Mouse (Mus musculus) left cerebral cortex, postnatal 10 days (tissue): ENCODE data around the gene Gm11627. TPM values are rescaled to one million over a fixed set of nuclear protein-coding genes. Genes with fewer than 3 reads are reported as not detected.

Experiments
- DNase-seq, 2 experiments: peaks; one replicate each; pipeline ENCODE4 v3.0.0; 2021 to 2022; ENCODE audit warnings: low spot score in 2 of 2, mixed read lengths in 1 of 2; ENCODE audit errors: extremely low spot score in 1 of 2
- intact Hi-C: fragments of 180-260 bp; cut with DNase I; formaldehyde crosslinking; loops from one replicate; pipeline ENCODE4 v1.15.1; 2025
- total RNA-seq, 2 experiments: library from RNA; stranded (reverse); gene quantifications; 2 replicates each; pipeline ENCODE4 v1.2.3; 2021

The Gm11627 gene
- total RNA-seq, 2 experiments from 2014 or later = 5.4 to 7.1 TPM

GRCm38 (mm10) chr11:102604777-102605552, 25.7 kb upstream of the Gm11627 start:
- intact Hi-C loops = loop anchor here (5.0 kb wide), 1 partner anchor 33 kb away; no protein-coding TSS in a partner anchor
- peak in 1 of 2 experiments; percentile 52 for DNase-seq

- intact Hi-C loops = no loop called here
- DNase-seq = peak; percentile 84 to 86
Measured at GRCm38 (mm10) chr11:102604010-102604584, 24.8 kb upstream of the Gm11627 start, which contains the start of gene Fzd2. Fzd2 (plus strand) TSS chr11:102604396.

GRCm38 (mm10) chr11:102603496-102603850, 24.2 kb upstream of the Gm11627 start:
- intact Hi-C loops = no loop called here
- no peak for DNase-seq

- intact Hi-C loops = no loop called here
- no peak for DNase-seq
Measured at GRCm38 (mm10) chr11:102602816-102603495, 23.7 kb upstream of the Gm11627 start.

GRCm38 (mm10) chr11:102599912-102600311, 20.7 kb upstream of the Gm11627 start:
- DNase-seq = no peak
- intact Hi-C loops = no loop called here

GRCm38 (mm10) chr11:102595341-102595820, 16.1 kb upstream of the Gm11627 start:
- no peak for DNase-seq
- intact Hi-C loops = no loop called here

GRCm38 (mm10) chr11:102587554-102587953, 8.3 kb upstream of the Gm11627 start:
- no peak for DNase-seq
- intact Hi-C loops = no loop called here

GRCm38 (mm10) chr11:102586445-102587130, 7.3 kb upstream of the Gm11627 start:
- no peak for DNase-seq
- intact Hi-C loops = no loop called here

- DNase-seq = no peak
- intact Hi-C loops = no loop called here
Measured at GRCm38 (mm10) chr11:102582736-102583135, 3.5 kb upstream of the Gm11627 start.

- intact Hi-C loops = no loop called here
- peak in 1 of 2 experiments; percentile 69 for DNase-seq
Measured at GRCm38 (mm10) chr11:102582016-102582610, 2.9 kb upstream of the Gm11627 start.

GRCm38 (mm10) chr11:102581281-102582015, 2.2 kb upstream of the Gm11627 start:
- no peak for DNase-seq
- intact Hi-C loops = no loop called here

- DNase-seq = no peak
- intact Hi-C loops = no loop called here
Measured at GRCm38 (mm10) chr11:102580034-102580330, 721 bp upstream of the Gm11627 start.

GRCm38 (mm10) chr11:102578341-102579118, 731 bp downstream of the Gm11627 start:
- DNase-seq = peak; percentile 32 to 89
- intact Hi-C loops = no loop called here

GRCm38 (mm10) chr11:102576050-102576754, 3.1 kb downstream of the Gm11627 start:
- intact Hi-C loops = no loop called here
- no peak for DNase-seq

- no peak for DNase-seq
- intact Hi-C loops = no loop called here
Measured at GRCm38 (mm10) chr11:102575034-102575433, 4.2 kb downstream of the Gm11627 start.

- DNase-seq = peak; percentile 68 to 86
- intact Hi-C loops = loop anchor here (2.0 to 5.0 kb wide), 2 partner anchors 34 to 80 kb away; no protein-coding TSS in a partner anchor
Measured at GRCm38 (mm10) chr11:102572866-102573663, 6.2 kb downstream of the Gm11627 start.
